Mouse (Mus musculus): ENCODE results near the gene Rmnd5a. TPM values are rescaled to one million over a fixed set of nuclear protein-coding genes. Genes with fewer than 3 reads are reported as not detected.

Rmnd5a gene
- total RNA-seq, 1 experiment from 2014 or later = 50.1 TPM

- 0 out of 2 replicates have a peak, but pooled peaks have one; percentile 47 for ATAC-seq (replicated peaks; ENCODE audit: insufficient number of reproducible peaks, low FRiP score, low TSS enrichment, poor library complexity, severe bottlenecking)
Observed at GRCm38 (mm10) chr6:71452792-71453191, 12.4 kb upstream of the Rmnd5a start.

- no peak for ATAC-seq (replicated peaks; ENCODE audit: insufficient number of reproducible peaks, low FRiP score, low TSS enrichment, poor library complexity, severe bottlenecking)
Observed at GRCm38 (mm10) chr6:71445560-71445959, 5.1 kb upstream of the Rmnd5a start.

- no peak for ATAC-seq (replicated peaks; ENCODE audit: insufficient number of reproducible peaks, low FRiP score, low TSS enrichment, poor library complexity, severe bottlenecking)
Observed at GRCm38 (mm10) chr6:71444756-71445155, 4.3 kb upstream of the Rmnd5a start.

- ATAC-seq (replicated peaks; ENCODE audit: insufficient number of reproducible peaks, low FRiP score, low TSS enrichment, poor library complexity, severe bottlenecking) = no peak
Observed at GRCm38 (mm10) chr6:71442130-71442529, 1.7 kb upstream of the Rmnd5a start.

- ATAC-seq (replicated peaks; ENCODE audit: insufficient number of reproducible peaks, low FRiP score, low TSS enrichment, poor library complexity, severe bottlenecking) = no peak
Observed at GRCm38 (mm10) chr6:71441251-71441580, 779 bp upstream of the Rmnd5a start.

- ATAC-seq (replicated peaks; ENCODE audit: insufficient number of reproducible peaks, low FRiP score, low TSS enrichment, poor library complexity, severe bottlenecking) = no peak
Observed at GRCm38 (mm10) chr6:71440217-71440491, 283 bp downstream of the Rmnd5a start.

GRCm38 (mm10) chr6:71439506-71440216 lies 776 bp downstream of the Rmnd5a start:
- no peak for ATAC-seq (replicated peaks; ENCODE audit: insufficient number of reproducible peaks, low FRiP score, low TSS enrichment, poor library complexity, severe bottlenecking)

- no peak for ATAC-seq (replicated peaks; ENCODE audit: insufficient number of reproducible peaks, low FRiP score, low TSS enrichment, poor library complexity, severe bottlenecking)
Observed at GRCm38 (mm10) chr6:71438070-71438469, 2.4 kb downstream of the Rmnd5a start.

- no peak for ATAC-seq (replicated peaks; ENCODE audit: insufficient number of reproducible peaks, low FRiP score, low TSS enrichment, poor library complexity, severe bottlenecking)
Observed at GRCm38 (mm10) chr6:71427996-71428725, 12.3 kb downstream of the Rmnd5a start.

GRCm38 (mm10) chr6:71425681-71426080 lies 14.8 kb downstream of the Rmnd5a start:
- no peak for ATAC-seq (replicated peaks; ENCODE audit: insufficient number of reproducible peaks, low FRiP score, low TSS enrichment, poor library complexity, severe bottlenecking)

- no peak for ATAC-seq (replicated peaks; ENCODE audit: insufficient number of reproducible peaks, low FRiP score, low TSS enrichment, poor library complexity, severe bottlenecking)
Observed at GRCm38 (mm10) chr6:71423116-71423515, 17.3 kb downstream of the Rmnd5a start.

GRCm38 (mm10) chr6:71422162-71422561 lies 18.3 kb downstream of the Rmnd5a start:
- ATAC-seq (replicated peaks; ENCODE audit: insufficient number of reproducible peaks, low FRiP score, low TSS enrichment, poor library complexity, severe bottlenecking) = no peak

GRCm38 (mm10) chr6:71420848-71421247 lies 19.6 kb downstream of the Rmnd5a start:
- ATAC-seq (replicated peaks; ENCODE audit: insufficient number of reproducible peaks, low FRiP score, low TSS enrichment, poor library complexity, severe bottlenecking) = no peak

GRCm38 (mm10) chr6:71418874-71419273 lies 21.6 kb downstream of the Rmnd5a start:
- peak; percentile 71 for ATAC-seq (replicated peaks; ENCODE audit: insufficient number of reproducible peaks, low FRiP score, low TSS enrichment, poor library complexity, severe bottlenecking)

- 0 out of 2 replicates have a peak, but pooled peaks have one; percentile 43 for ATAC-seq (replicated peaks; ENCODE audit: insufficient number of reproducible peaks, low FRiP score, low TSS enrichment, poor library complexity, severe bottlenecking)
Observed at GRCm38 (mm10) chr6:71415446-71415845, 25.0 kb downstream of the Rmnd5a start.

- ATAC-seq (replicated peaks; ENCODE audit: insufficient number of reproducible peaks, low FRiP score, low TSS enrichment, poor library complexity, severe bottlenecking) = no peak
Observed at GRCm38 (mm10) chr6:71414624-71415023, 25.8 kb downstream of the Rmnd5a start.

GRCm38 (mm10) chr6:71398829-71399609 lies 41.4 kb downstream of the Rmnd5a start:
- ATAC-seq (replicated peaks; ENCODE audit: insufficient number of reproducible peaks, low FRiP score, low TSS enrichment, poor library complexity, severe bottlenecking) = no peak

GRCm38 (mm10) chr6:71396761-71397160 lies 43.7 kb downstream of the Rmnd5a start:
- no peak for ATAC-seq (replicated peaks; ENCODE audit: insufficient number of reproducible peaks, low FRiP score, low TSS enrichment, poor library complexity, severe bottlenecking)

- no peak for ATAC-seq (replicated peaks; ENCODE audit: insufficient number of reproducible peaks, low FRiP score, low TSS enrichment, poor library complexity, severe bottlenecking)
Observed at GRCm38 (mm10) chr6:71396016-71396415, 44.4 kb downstream of the Rmnd5a start.

- no peak for ATAC-seq (replicated peaks; ENCODE audit: insufficient number of reproducible peaks, low FRiP score, low TSS enrichment, poor library complexity, severe bottlenecking)
Observed at GRCm38 (mm10) chr6:71390496-71390895, 49.9 kb downstream of the Rmnd5a start.
